Mouse (Mus musculus) G1E (cell line): ENCODE data around the gene Gm49380.

ENCODE experiments used
- CTCF ChIP-seq: IDR thresholded peaks from 2 replicates; pipeline ENCODE4 v1.5.1; 2012; ENCODE audit warnings: low read depth, low read length, inconsistent platforms, mixed read lengths
- GATA1 ChIP-seq: IDR thresholded peaks from 2 replicates; pipeline ENCODE4 v1.6.1; 2012; ENCODE audit warnings: borderline replicate concordance, low read length, inconsistent platforms, mixed read lengths

DNA sequence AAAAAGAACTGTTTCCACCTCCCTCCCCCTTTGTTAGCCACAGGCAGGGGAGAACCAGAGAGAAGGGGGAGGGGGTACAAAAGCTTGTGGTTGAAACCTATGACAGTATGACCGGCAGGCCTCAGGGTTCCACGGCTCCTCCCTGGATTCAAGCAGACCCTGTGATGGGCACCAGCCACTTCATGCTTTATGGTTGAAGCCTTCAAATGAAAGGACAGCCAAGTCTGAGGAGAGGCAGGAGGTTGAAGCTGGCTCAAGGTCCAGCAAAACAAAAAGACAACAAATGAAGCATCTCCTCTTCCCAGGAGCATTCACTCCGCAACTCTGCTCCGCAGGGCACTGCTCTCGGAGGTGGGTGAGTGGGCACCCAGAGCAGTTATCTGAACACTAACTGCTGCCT lies 30.1 kb upstream of the Gm49380 start:
- TF ChIP-seq CTCF (no peak), GATA1 (no peak)
